23 mouse cellular contexts compared by ENCODE assay signal in genomic region chr3:136405606-136406005, GRCm38 (mm10).
A peak's percentile ranks its signal among the peaks of the same experiment; 100 is the strongest.
DNase-seq lines count a peak whose midpoint lies in the region; ATAC-seq lines count a peak whose summit lies in the region.
"Had no signal": no experiment of that assay in that cellular context is flagged by ENCODE, and none has a peak within 500 bp of the region (broad histone marks: within the 10 kb centered on the region; RNA-seq: fewer than 3 reads in every experiment).

No protein-coding gene starts in this region.

- no peaks in the 10 kb centered on the region for H3K27me3 ChIP-seq in midbrain, embryonic 13.5 days
- no peaks in the 10 kb centered on the region for H3K27me3 ChIP-seq in midbrain, embryonic 11.5 days (ENCODE audit: control insufficient read depth, insufficient read depth, low read length)
- H3K27me3 ChIP-seq: heart, embryonic 12.5 days; hindbrain, embryonic 15.5 days; liver, embryonic 15.5 days had no signal

- no peak overlapping the region for H3K9ac ChIP-seq in midbrain, embryonic 13.5 days (replicated peaks)
- no peak overlapping the region for H3K9ac ChIP-seq in midbrain, embryonic 11.5 days (ENCODE audit: low read length)
- H3K9ac ChIP-seq: heart, embryonic 12.5 days; hindbrain, embryonic 15.5 days; liver, embryonic 15.5 days; lung, embryonic 14.5 days had no signal

- no peaks in the 10 kb centered on the region for H3K4me1 ChIP-seq in midbrain, embryonic 13.5 days (replicated peaks)
- no peaks in the 10 kb centered on the region for H3K4me1 ChIP-seq in midbrain, embryonic 11.5 days (ENCODE audit: control insufficient read depth, insufficient read depth, low read length)
- H3K4me1 ChIP-seq: heart, embryonic 12.5 days; hindbrain, embryonic 15.5 days; liver, embryonic 15.5 days; midbrain, embryonic 10.5 days had no signal

- H3K4me3 ChIP-seq in midbrain, embryonic 13.5 days (replicated peaks): no peak overlapping the region
- no peak overlapping the region for H3K4me3 ChIP-seq in midbrain, embryonic 11.5 days (ENCODE audit: low read depth, low read length)
- H3K4me3 ChIP-seq: heart, adult 2 months; heart, embryonic 12.5 days; hindbrain, embryonic 15.5 days; liver, embryonic 15.5 days; midbrain, embryonic 10.5 days had no signal

- DNase-seq in midbrain, embryonic 11.5 days (ENCODE audit: low spot score, missing footprints): no peak
- peak; percentile 37 for DNase-seq in layer of hippocampus, adult 11-12 months (ENCODE audit: low spot score)
- DNase-seq in layer of hippocampus, adult 8-10 months (ENCODE audit: low spot score in 2 of 2): peak; percentile 34
- peak; percentile 33 for DNase-seq in retina, embryonic 14.5 days (ENCODE audit: low spot score)
- DNase-seq in gastrocnemius, postnatal 36 days: no peak
- DNase-seq in kidney, postnatal 10 days: no peak
- DNase-seq in thymus, postnatal 36 days: no peak
- DNase-seq: adrenal gland, postnatal 25 days; B cell, adult 2 months; cerebellum, adult 2 months; cerebellum, postnatal 14 days; gastrocnemius, postnatal 25 days; heart, adult 2 months; kidney, adult 11 months; kidney, postnatal 25 days; liver; lung, embryonic 14.5 days had no signal

- 71% methylated on average over 8 of the region's 8 CpGs for WGBS in midbrain, embryonic 13.5 days
- 89% methylated on average over 8 of the region's 8 CpGs for WGBS in midbrain, embryonic 11.5 days

- H3K4me2 ChIP-seq in midbrain, embryonic 13.5 days (replicated peaks): no peak overlapping the region
- no peak overlapping the region for H3K4me2 ChIP-seq in midbrain, embryonic 11.5 days
- H3K4me2 ChIP-seq: heart, embryonic 12.5 days; hindbrain, embryonic 15.5 days; liver, embryonic 15.5 days; lung, embryonic 14.5 days had no signal

- no peaks in the 10 kb centered on the region for H3K36me3 ChIP-seq in midbrain, embryonic 13.5 days
- H3K36me3 ChIP-seq in midbrain, embryonic 11.5 days (ENCODE audit: control insufficient read depth, insufficient read depth, low read length): no peaks in the 10 kb centered on the region
- H3K36me3 ChIP-seq: heart, embryonic 12.5 days; hindbrain, embryonic 15.5 days; liver, embryonic 15.5 days; midbrain, embryonic 10.5 days had no signal

- intact Hi-C loops in gastrocnemius, postnatal 36 days (cut with DNase I): no loop called here

- H3K9me3 ChIP-seq in midbrain, embryonic 13.5 days: no peaks in the 10 kb centered on the region
- H3K9me3 ChIP-seq in midbrain, embryonic 11.5 days (ENCODE audit: control insufficient read depth, low read length): no peaks in the 10 kb centered on the region
- H3K9me3 ChIP-seq: heart, embryonic 12.5 days; hindbrain, embryonic 15.5 days; liver, embryonic 15.5 days; midbrain, embryonic 10.5 days had no signal

- peak; percentile 24; the same call in 1 of the 2 replicates for ATAC-seq in midbrain, embryonic 13.5 days
- no peak for ATAC-seq in midbrain, embryonic 11.5 days (ENCODE audit: low FRiP score)
- ATAC-seq: inflammation-experienced regulatory T-cells, adult 6 months had no signal

- no peak overlapping the region for H3K27ac ChIP-seq in midbrain, embryonic 13.5 days
- H3K27ac ChIP-seq in midbrain, embryonic 11.5 days (ENCODE audit: low read depth, low read length): no peak overlapping the region
- H3K27ac ChIP-seq: heart, adult 2 months; hindbrain, embryonic 15.5 days; liver, embryonic 15.5 days; midbrain, embryonic 10.5 days had no signal

Comparison
In these comparisons a context has a peak if more than half of its experiments do, and no peak if none do; other contexts are left out.
1. DNase-seq: peak in layer of hippocampus, adult 11-12 months (single experiment), layer of hippocampus, adult 8-10 months (2 of 2) and retina, embryonic 14.5 days (single experiment); none in midbrain, embryonic 11.5 days (single experiment), gastrocnemius, postnatal 36 days (0 of 2), kidney, postnatal 10 days (single experiment) and thymus, postnatal 36 days (0 of 2).